Mouse (Mus musculus) adrenal gland, adult (tissue): ENCODE measurements around the gene Hnrnpa2b1.

Source experiments
- DNase-seq, 2 experiments: peaks; one replicate each; pipeline ENCODE4 v3.0.0; 2022 to 2023; ENCODE audit warnings: low spot score in 1 of 2; ENCODE audit not compliant: inconsistent age in 2 of 2

Gene Hnrnpa2b1

GRCm38 (mm10) chr6:51417306-51417936 is 52.3 kb downstream of the Hnrnpa2b1 start:
- no peak for DNase-seq

DNA sequence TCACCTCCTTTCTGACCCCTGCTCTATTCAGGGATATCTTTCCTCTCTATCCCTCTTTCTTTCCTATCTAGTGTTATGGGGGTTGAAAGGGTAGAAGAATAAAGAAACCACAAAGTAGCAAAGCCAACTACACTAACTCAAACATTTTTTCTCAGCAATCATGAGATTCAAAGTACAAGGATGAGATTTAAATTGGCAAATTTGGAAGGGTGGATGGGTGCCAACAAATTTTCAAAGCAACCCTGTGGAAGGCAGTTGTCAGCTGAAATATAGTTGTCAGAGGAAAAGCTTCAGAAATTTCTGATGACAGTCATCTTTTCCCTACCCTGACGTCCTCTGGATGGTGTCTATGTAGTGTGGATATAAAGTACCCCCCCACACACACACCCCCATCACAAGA is 53.3 kb downstream of the Hnrnpa2b1 start:
- no peak for DNase-seq
